Mouse (Mus musculus) naive thymus-derived CD4-positive, alpha-beta T cell, adult 5 months (primary cell): ENCODE results near the gene 9330182O14Rik. TPM values are rescaled to one million over a fixed set of nuclear protein-coding genes. Genes with fewer than 3 reads are reported as not detected.

Experiments used
- polyA plus RNA-seq: library from polyadenylated mRNA; unstranded; fragments of 100-300 nt; shearing (Covaris generic); gene quantifications from one replicate; pipeline ENCODE4 v1.2.1, GENCODE M21; 2017

Gene 9330182O14Rik
- not detected for polyA plus RNA-seq

DNA sequence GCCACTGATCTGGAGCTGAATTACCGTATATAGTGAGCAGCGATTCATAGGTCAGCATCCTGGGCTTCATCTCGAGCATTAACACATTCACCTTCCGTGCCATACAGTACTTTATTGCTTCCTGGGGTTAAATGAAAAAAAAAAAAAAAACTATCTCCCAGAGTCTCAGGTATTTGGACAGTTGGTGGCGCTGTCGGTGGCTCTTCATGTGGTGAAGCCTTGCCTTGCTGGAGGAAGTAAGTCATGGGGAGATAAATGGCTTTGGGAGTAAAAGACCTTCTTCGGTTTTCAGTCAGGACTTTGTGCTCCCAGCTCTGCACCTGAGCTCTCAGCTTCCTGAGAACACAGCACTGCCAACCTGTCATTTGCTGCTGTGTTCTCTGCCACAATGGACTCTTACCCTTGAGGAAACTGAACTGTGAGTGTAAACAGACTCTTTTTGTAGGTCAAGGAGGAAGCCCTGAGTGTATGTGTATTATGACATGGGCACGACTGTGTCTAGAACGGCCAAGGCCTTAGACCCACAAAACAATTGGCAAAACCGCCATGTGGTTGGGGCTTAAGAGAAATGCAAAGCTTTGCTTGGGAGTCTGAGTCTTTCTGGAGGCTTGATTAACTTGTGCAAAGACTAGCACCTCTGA is at the start of gene 9330182O14Rik:
Gene 9330182O14Rik (plus strand): TSS at position 214 of the 641 bp plus-strand sequence.

